Mouse (Mus musculus): Measurements from ENCODE around the gene Prn.

DNA sequence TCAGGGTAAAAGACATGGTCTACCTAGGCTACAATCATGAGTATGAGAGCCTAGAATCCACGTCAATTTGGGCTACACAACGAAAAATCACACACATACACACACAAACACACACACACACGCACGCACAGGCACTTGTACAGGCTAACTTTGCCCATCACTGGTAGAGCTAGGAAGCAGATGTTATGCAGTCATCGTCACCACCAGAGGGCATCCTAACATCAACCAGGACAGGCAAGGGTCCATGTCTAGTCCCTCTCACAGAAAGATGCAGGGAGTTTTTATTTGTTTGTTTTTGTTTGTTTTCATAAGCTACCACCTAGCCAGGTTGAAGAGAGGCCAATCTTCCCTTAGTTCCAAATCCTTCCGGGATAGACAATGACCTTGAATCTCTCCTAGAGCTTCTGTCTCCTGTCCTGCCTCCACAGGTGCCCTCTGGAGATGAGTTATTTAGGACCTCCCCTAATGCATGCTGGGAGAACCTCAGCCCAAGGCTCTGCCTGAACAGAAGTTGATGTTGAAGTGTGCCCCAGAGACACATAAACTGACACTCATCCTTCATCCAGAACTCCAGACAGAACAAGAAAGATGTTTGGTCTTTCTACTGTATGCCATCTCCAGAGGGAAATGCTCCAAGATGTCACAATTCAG, 72.9 kb downstream of the Prn start:
- TF ChIP-seq POLR2A (IDR thresholded peaks at IDR 0.05; ENCODE audit: insufficient read length, low read depth) = no peak
- no peak for TF ChIP-seq CEBPB (IDR thresholded peaks at IDR 0.05; ENCODE audit: insufficient read depth, poor library complexity, severe bottlenecking)
- TF ChIP-seq POLR2AphosphoS2 (IDR thresholded peaks at IDR 0.05; ENCODE audit: insufficient read length, low read depth) = no peak
- TF ChIP-seq E2F4 (IDR thresholded peaks at IDR 0.05; ENCODE audit: insufficient read depth) = no peak
- no peak for TF ChIP-seq MYOG (IDR thresholded peaks at IDR 0.05; ENCODE audit: control insufficient read depth in 1 of 3, insufficient read depth in 1 of 3, insufficient read length in 2 of 3, low read depth in 2 of 3)
- no peak for TF ChIP-seq TCF12 (IDR thresholded peaks at IDR 0.05; ENCODE audit: insufficient read depth, poor library complexity, severe bottlenecking)
- no peak for TF ChIP-seq MAX (IDR thresholded peaks at IDR 0.05; ENCODE audit: low read depth)
- TF ChIP-seq REST (IDR thresholded peaks at IDR 0.05; ENCODE audit: insufficient read depth, insufficient read length) = no peak
- TF ChIP-seq USF1 (IDR thresholded peaks at IDR 0.05; ENCODE audit: low read depth) = no peak
- no peak for TF ChIP-seq SRF (IDR thresholded peaks at IDR 0.05; ENCODE audit: control insufficient read depth, insufficient read length, low read depth)
- no peak for TF ChIP-seq MYOD1 (IDR thresholded peaks at IDR 0.05; ENCODE audit: control insufficient read depth in 1 of 3, insufficient read length in 2 of 3, low read depth in 2 of 3)
